Mouse (Mus musculus): Measurements from ENCODE around the gene Cox14. TPM values are rescaled to one million over a fixed set of nuclear protein-coding genes. Genes with fewer than 3 reads are reported as not detected.
"Not testable (repeated sequence)": the region's sequence is repeated elsewhere in the genome, so short reads cannot be mapped to it uniquely, and the experiment has no call there.

Gene Cox14
- polyA plus RNA-seq, 1 experiment from 2014 or later: 155 TPM

DNA sequence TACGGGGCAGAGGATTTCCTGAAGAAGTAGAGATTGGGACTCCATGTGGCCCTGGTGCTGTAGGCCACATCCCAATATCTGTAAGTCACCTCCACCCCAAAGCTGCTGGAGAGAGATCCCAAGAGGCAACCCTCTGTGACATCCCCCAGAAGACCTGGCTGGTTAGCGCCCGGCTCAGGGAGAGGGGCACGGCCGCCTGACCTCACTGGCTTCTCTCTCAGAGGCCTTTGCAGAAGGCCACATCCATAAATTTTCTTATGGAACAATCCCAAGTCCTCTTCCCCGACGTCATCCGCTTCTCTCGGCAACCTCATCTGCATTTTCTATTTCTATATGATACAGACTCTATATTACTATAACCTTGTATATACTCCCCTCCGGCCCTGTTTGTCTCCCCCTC lies 25.7 kb upstream of the Cox14 start:
- peaks cover 13% of the 10 kb centered on the region for H3K36me3 ChIP-seq
- 80% methylated on average over 10 of the region's 10 CpGs for WGBS
- peaks cover 29% of the 10 kb centered on the region for H3K27me3 ChIP-seq (replicated peaks)
- H3K9me3 ChIP-seq: no peaks in the 10 kb centered on the region
- no peak overlapping the region for H3K9ac ChIP-seq
- H3K4me3 ChIP-seq: no peak overlapping the region
- ATAC-seq (ENCODE audit: extremely low read depth, insufficient number of reproducible peaks, low FRiP score, low TSS enrichment): no peak
- H3K4me1 ChIP-seq: peaks cover 48% of the 10 kb centered on the region
- H3K27ac ChIP-seq (replicated peaks): no peak overlapping the region
- no peak overlapping the region for H3K4me2 ChIP-seq

DNA sequence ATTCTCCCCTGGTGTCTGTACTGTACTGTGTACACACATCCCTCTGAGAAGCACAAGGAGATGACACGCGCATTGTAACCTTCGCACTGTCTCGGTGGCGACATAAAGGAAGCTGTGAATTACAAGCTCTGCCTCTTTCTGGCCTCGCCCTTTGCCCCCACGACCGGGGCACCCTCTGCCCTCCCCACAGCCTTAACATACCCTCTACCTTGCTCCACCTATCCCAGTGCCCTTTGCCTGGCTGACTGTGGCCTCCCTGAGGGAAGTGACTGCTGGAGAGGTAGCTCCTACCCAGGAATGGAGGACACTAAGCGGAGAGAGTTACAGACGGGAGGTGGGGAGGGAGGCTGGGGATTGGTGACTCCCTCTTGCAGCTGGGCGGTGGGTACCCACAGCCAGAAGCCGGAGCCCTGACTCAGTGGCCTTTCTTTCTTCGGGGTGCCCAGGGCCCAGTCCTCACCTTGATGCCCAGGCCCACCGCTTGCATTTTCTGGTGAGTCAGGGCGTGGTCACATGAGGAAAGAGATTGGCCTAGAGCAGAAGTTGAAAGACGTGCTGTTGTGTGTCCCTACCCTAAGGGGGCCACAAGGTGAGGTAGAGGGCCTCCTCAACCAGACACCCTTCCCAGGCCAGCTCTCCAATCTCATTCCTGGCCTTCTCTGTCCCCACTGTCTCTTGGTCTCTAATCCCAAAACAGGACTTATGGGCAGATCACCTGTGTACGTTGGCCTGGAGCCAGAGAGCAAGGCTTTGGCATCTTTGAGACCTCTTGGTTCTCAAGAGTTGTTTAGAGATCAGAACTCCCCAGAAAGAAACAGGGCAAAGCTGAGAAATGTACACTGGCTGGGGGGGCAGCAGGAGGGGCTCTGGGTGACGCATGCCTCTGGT lies 25.0 kb upstream of the Cox14 start:
- Histone ChIP-seq H3K4me3 (no peak overlapping the region), H3K27me3 (replicated peaks) (peaks cover 29% of the 10 kb centered on the region), H3K36me3 (peaks cover 14% of the 10 kb centered on the region), H3K9ac (peak overlapping the region; percentile 50; the same call in 1 of the 2 replicates), H3K4me1 (peaks cover 46% of the 10 kb centered on the region), H3K4me2 (no peak overlapping the region), H3K27ac (replicated peaks) (no peak overlapping the region), H3K9me3 (no peaks in the 10 kb centered on the region)
- 80% methylated on average over 18 of the region's 18 CpGs for WGBS
- no peak for ATAC-seq (ENCODE audit: extremely low read depth, insufficient number of reproducible peaks, low FRiP score, low TSS enrichment)

DNA sequence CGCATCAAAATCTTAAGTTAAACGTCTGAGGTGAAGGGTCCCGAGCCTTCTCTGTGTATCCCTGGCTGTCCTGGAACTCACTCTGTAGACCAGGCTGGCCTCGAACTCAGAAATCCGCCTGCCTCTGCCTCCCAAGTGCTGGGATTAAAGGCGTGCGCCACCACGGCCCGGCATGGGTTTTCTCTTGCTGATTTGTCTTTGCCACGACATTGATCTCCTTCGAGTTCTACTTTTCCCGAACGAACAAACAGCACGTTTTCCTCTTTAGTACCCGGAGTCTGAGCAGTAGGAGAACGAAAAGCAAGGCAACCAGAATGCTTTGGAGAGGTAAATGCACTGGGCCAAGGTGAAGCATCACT lies 23.8 kb upstream of the Cox14 start:
- peaks cover 24% of the 10 kb centered on the region for H3K36me3 ChIP-seq
- 39% methylated on average over 16 of the region's 16 CpGs for WGBS
- peak overlapping the region; percentile 95 for H3K27ac ChIP-seq (replicated peaks)
- H3K9me3 ChIP-seq; ATAC-seq (ENCODE audit: extremely low read depth, insufficient number of reproducible peaks, low FRiP score, low TSS enrichment): not testable (repeated sequence)
- peak overlapping the region; percentile 69 for H3K4me3 ChIP-seq
- H3K27me3 ChIP-seq (replicated peaks): peaks cover 23% of the 10 kb centered on the region
- peak overlapping the region; percentile 90 for H3K9ac ChIP-seq
- peak overlapping the region; percentile 79 for H3K4me2 ChIP-seq
- H3K4me1 ChIP-seq: peaks cover 53% of the 10 kb centered on the region

DNA sequence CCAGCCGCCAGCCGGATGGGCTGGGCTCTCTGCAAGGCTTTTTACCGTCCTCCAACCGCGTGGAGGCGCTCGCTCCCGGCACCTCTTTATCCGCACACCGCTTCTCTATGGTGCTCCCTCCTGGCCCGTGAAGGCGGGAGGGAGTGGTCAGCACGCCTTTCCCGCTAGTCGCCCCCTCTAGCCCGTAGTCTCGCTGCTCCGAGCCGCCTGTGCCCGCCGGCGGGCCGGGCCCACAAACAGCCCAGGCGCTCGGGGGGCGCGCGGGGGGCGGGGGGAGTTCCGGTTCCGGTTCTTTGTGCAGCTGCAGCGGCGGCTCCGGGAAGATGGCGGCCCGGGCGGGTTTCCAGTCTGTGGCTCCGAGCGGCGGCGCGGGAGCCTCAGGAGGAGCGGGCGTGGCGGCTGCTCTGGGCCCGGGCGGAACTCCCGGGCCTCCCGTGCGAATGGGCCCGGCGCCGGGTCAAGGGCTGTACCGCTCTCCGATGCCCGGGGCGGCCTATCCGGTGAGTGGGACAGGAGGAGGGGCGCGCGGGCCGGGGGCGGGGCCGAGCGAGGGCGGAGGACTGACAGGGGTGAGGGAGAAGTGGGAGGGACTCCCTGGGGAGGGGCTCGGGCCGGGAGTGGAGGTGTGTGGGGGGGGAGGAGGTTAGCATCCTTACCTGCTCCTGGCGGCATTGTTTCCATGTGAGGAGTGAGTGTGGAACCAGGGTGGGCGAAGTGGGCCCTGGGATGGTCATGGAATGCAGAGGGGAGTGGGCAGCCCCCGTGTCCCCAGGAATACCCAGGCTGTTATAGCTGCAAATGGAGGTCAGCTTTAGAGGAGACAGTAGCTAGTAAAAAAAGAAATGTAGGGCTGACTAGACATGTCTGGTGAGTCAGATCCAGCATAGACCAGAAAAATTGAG lies 23.2 kb upstream of the Cox14 start, which contains the start of gene Smarcd1:
Smarcd1 (plus strand) TSS at position 131 of the 902 bp plus-strand sequence.
- H3K4me2 ChIP-seq: peak within 1 kb of the TSS; percentile 79
- peaks cover 17% of the 10 kb centered on the region for H3K27me3 ChIP-seq (replicated peaks)
- H3K36me3 ChIP-seq: peaks cover 30% of the 10 kb centered on the region
- ATAC-seq (ENCODE audit: extremely low read depth, insufficient number of reproducible peaks, low FRiP score, low TSS enrichment): peak; percentile 86
- no peaks in the 10 kb centered on the region for H3K9me3 ChIP-seq
- peak within 1 kb of the TSS; percentile 69 for H3K4me3 ChIP-seq
- WGBS: under 1% methylated on average over 71 of the region's 71 CpGs
- H3K27ac ChIP-seq (replicated peaks): peak within 1 kb of the TSS; percentile 95
- H3K9ac ChIP-seq: peak within 1 kb of the TSS; percentile 90
- H3K4me1 ChIP-seq: peaks cover 53% of the 10 kb centered on the region

DNA sequence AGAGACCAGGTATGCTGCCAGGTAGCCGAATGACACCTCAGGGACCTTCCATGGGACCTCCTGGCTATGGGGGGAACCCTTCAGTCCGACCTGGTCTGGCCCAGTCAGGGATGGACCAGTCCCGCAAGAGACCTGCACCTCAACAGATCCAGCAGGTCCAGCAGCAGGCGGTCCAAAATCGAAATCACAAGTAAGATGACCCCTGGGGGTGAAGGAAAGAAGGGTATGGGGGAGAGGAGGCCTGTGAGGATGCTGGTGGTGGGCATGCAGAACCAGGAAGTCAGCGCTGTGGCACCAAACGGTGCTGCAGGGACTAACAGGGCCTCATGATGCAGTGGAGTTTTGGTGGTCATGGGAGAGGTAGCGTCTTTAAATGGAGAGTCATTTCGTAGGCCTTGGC lies 22.3 kb upstream of the Cox14 start:
- peaks cover 53% of the 10 kb centered on the region for H3K4me1 ChIP-seq
- no peak for ATAC-seq (ENCODE audit: extremely low read depth, insufficient number of reproducible peaks, low FRiP score, low TSS enrichment)
- peak overlapping the region; percentile 90 for H3K9ac ChIP-seq
- H3K27me3 ChIP-seq (replicated peaks): peaks cover 8% of the 10 kb centered on the region
- peak overlapping the region; percentile 69 for H3K4me3 ChIP-seq
- peak overlapping the region; percentile 79 for H3K4me2 ChIP-seq
- peaks cover 39% of the 10 kb centered on the region for H3K36me3 ChIP-seq
- H3K9me3 ChIP-seq: no peaks in the 10 kb centered on the region
- peak overlapping the region; percentile 95 for H3K27ac ChIP-seq (replicated peaks)
- 68% methylated on average over 9 of the region's 9 CpGs for WGBS

DNA sequence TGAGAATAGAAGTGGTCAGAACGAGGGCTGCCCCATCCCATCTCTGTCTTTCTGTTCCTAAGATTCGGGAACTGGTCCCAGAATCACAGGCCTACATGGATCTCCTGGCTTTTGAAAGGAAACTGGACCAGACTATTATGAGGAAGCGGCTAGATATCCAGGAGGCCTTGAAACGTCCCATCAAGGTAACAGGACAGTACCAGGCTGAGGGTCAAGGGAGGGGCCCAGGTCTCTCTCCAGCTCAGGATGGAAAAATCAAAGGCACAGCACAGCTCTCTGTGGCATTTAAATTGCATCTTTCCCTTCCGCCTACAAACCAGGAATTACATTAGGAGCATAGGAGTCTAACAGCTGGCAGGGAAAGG lies 21.8 kb upstream of the Cox14 start:
- Histone ChIP-seq H3K9me3 (no peaks in the 10 kb centered on the region), H3K4me3 (peak overlapping the region; percentile 69), H3K4me2 (peak overlapping the region; percentile 79), H3K36me3 (peaks cover 44% of the 10 kb centered on the region), H3K27me3 (replicated peaks) (peaks cover 3% of the 10 kb centered on the region; the same call in 1 of the 2 replicates), H3K4me1 (peaks cover 51% of the 10 kb centered on the region), H3K27ac (replicated peaks) (peak overlapping the region; percentile 95), H3K9ac (peak overlapping the region; percentile 90)
- no peak for ATAC-seq (ENCODE audit: extremely low read depth, insufficient number of reproducible peaks, low FRiP score, low TSS enrichment)
- WGBS: 62% methylated on average over 5 of the region's 5 CpGs

DNA sequence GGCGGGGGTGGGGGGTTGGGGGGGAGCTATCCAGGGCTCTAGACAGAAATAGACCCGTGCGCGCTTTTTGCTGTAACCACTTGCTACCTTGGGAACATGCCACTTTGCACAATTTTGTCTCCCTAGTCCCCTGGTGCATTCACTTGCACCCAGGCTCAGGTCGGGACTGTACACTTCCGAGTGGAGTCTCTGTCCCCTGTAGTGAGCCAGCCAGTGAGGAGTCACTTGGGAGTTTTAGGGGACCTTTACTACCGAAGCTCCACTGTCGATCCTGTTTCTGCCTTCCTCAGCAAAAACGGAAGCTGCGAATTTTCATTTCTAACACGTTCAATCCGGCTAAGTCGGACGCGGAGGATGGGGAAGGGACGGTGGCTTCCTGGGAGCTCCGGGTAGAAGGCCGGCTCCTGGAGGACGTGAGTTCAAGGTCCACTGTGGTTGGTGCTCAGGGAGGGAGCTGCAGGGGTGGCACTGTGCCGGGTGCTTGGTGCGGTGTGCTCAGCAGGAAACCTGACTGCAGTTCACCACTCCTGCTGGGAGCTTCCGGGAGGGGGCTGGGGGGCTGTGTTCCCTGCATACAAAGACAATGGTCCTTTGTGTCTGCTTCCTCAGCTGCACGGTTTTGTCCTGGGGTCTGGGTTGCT lies 21.3 kb upstream of the Cox14 start:
- 51% methylated on average over 23 of the region's 23 CpGs for WGBS
- no peak for ATAC-seq (ENCODE audit: extremely low read depth, insufficient number of reproducible peaks, low FRiP score, low TSS enrichment)
- H3K9ac ChIP-seq: peak overlapping the region; percentile 90
- peaks cover 49% of the 10 kb centered on the region for H3K36me3 ChIP-seq
- H3K9me3 ChIP-seq: no peaks in the 10 kb centered on the region
- H3K4me1 ChIP-seq: peaks cover 47% of the 10 kb centered on the region
- H3K4me2 ChIP-seq: peak overlapping the region; percentile 79
- H3K4me3 ChIP-seq: peak overlapping the region; percentile 69
- no peaks in the 10 kb centered on the region for H3K27me3 ChIP-seq (replicated peaks)
- peak overlapping the region; percentile 95 for H3K27ac ChIP-seq (replicated peaks)

DNA sequence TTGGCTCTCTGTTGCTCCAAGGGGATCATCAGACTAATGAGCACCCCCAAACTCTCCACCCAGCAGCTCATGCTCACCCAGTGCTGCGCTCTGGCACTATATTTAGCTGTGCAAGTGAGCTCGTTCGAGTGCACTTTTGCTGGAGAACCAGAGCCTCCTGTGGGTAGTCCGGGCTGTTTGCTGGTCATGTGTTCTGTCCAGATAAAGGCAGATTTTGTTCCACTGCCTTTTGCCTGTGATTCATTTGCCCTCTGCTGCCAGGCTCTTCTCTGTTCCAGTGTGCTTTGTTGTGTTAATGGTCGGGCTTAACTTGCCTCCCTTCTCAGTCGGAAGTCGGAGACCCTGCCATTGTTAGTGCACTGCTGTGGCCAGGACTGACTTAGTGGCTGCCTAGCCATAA lies 20.5 kb upstream of the Cox14 start:
- peaks cover 56% of the 10 kb centered on the region for H3K36me3 ChIP-seq

DNA sequence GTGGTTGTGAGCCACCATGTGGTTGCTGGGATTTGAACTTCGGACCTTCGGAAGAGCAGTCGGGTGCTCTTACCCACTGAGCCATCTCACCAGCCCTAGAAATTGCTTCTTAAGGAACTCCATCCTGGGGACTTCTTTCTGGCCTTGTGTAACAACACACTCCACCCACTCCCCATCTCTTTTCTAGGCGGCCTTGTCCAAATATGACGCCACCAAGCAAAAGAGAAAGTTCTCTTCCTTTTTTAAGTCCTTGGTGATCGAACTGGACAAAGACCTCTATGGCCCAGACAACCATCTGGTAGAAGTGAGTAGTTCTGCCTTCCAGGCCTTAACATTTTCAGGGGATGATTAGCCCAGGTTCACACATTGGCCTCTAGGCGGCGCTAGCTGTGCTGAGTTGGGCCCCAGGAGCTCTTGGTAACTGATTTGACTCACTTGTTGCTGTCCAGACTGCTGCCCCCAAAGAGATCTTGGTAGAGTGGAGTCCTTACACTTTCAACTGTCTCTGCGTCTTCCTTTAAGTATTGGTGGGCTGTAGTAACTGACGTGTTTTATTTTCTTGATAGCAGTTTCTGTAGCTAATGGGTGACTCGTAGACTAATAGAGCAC lies 19.9 kb upstream of the Cox14 start, which contains the start of gene Gm17349:
Gm17349 (minus strand) TSS at position 51 of the 609 bp plus-strand sequence.
- no peak for ATAC-seq (ENCODE audit: extremely low read depth, insufficient number of reproducible peaks, low FRiP score, low TSS enrichment)
- peaks cover 63% of the 10 kb centered on the region for H3K36me3 ChIP-seq

More for the DNA sequence above, 20.5 kb upstream of the Cox14 start:
- peak overlapping the region; percentile 69 for H3K4me3 ChIP-seq
- no peaks in the 10 kb centered on the region for H3K9me3 ChIP-seq
- H3K27me3 ChIP-seq (replicated peaks): no peaks in the 10 kb centered on the region
- H3K9ac ChIP-seq: peak overlapping the region; percentile 90
- peak overlapping the region; percentile 95 for H3K27ac ChIP-seq (replicated peaks)
- 24% methylated on average over 7 of the region's 7 CpGs for WGBS
- peak overlapping the region; percentile 79 for H3K4me2 ChIP-seq
- no peak; the same call in 1 of the 2 replicates for ATAC-seq (ENCODE audit: extremely low read depth, insufficient number of reproducible peaks, low FRiP score, low TSS enrichment)
- H3K4me1 ChIP-seq: peaks cover 47% of the 10 kb centered on the region

DNA sequence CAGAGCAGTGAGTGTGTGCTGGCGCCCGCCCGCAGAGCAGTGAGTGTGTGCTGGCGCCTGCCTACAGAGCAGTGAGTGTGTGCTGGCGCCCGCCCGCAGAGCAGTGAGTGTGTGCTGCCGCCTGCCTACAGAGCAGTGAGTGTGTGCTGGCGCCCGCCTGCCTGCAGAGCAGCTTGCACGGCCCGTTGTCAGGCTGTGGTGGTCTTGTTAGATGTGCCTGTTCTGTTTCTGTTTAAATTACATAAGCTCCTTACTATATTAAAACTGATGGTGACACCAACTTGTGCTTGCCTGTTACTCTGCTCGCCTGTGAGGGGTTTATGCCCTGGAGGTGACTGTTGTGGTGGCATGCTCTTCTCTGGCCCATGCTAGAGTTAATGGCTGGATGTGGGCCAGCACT lies 17.2 kb upstream of the Cox14 start:
- Histone ChIP-seq H3K27ac (replicated peaks) (no peak overlapping the region), H3K4me3 (no peak overlapping the region), H3K9ac (no peak overlapping the region), H3K4me2 (no peak overlapping the region), H3K36me3 (peaks cover 89% of the 10 kb centered on the region), H3K4me1 (peaks cover 37% of the 10 kb centered on the region), H3K9me3 (no peaks in the 10 kb centered on the region), H3K27me3 (replicated peaks) (no peaks in the 10 kb centered on the region)
- WGBS: 88% methylated on average over 13 of the region's 13 CpGs
- no peak for ATAC-seq (ENCODE audit: extremely low read depth, insufficient number of reproducible peaks, low FRiP score, low TSS enrichment)

More for the DNA sequence above, 19.9 kb upstream of the Cox14 start, which contains the start of gene Gm17349:
- WGBS: 60% methylated on average over 11 of the region's 11 CpGs
- Histone ChIP-seq H3K27me3 (replicated peaks) (no peaks in the 10 kb centered on the region), H3K27ac (replicated peaks) (peak within 1 kb of the TSS; percentile 95), H3K9ac (peak within 1 kb of the TSS; percentile 90), H3K9me3 (no peaks in the 10 kb centered on the region), H3K4me2 (peak within 1 kb of the TSS; percentile 79), H3K4me1 (peaks cover 47% of the 10 kb centered on the region), H3K4me3 (peak within 1 kb of the TSS; percentile 69)
